Mouse (Mus musculus): ENCODE results near the gene Mrpl54.

Gene Mrpl54

DNA sequence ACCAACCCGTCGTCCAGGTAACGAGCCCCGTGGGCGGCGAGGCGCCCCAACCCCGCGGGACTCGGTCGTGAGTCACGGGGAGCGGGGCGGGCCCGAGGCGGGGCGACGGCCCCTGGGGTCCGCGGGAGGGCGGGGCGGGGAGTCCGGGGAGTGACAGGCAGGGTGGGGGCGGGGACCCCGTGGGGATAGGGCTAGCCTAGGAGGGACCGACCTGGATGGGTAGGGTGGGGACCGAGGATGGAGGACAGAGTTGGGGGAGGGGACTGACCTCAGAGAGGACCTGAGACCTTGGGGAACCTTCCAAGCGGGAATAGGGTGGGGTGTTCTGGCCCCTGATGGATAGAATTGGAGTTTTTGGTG is 33.5 kb downstream of the Mrpl54 start:
- CTCF ChIA-PET = interaction anchor here in 2 of 4 experiments (0.6 to 1.5 kb wide), 7 partner anchors 8 to 87 kb away, joined by 3 to 4 read pairs (median 3); partner anchors contain the start of genes Cactin (in 1 of the 2), Nmrk2 (in 1 of the 2) and Pip5k1c (in 1 of the 2)
- POLR2A ChIA-PET = interaction anchor here in 3 of 4 experiments (0.6 to 1.5 kb wide), 9 partner anchors 9 to 184 kb away, joined by 3 to 9 read pairs (median 4); partner anchors contain the start of gene Eef2 (in 1 of the 3)

DNA sequence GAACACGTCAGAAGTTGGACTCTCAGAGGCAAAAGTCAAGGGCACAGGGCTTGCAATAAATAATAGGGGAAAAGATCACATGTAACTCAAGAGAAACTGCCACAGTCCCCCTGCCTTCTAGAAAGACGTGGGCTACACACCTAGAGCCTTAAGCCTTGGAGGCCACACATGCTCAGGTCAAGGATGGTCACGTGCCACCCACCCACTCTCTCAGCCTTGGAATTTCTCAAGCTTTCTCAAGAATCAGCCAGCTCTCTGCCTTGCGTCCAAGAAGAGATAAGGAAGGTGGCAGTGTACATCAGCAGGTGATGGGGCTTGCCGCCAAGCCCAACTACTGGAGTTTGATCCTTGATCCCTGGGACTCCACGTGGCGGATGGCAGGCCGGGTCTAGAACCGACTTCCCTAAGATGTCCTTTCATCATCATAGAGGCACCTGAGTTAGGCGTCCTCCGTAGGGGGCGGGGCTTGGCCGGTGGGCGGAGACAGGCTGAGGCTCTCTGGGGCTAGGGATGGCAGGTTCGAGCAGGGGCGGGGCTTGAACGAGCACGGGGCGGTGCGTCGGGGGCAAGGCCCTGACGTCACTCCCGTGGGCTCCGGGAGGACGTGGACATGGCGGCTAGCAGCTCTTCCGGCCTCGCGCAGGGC is 34.0 kb downstream of the Mrpl54 start, which contains the start of gene Zfr2:
Gene Zfr2 (plus strand): TSS at position 576 of the 646 bp plus-strand sequence.
- POLR2A ChIA-PET = interaction anchor here in 3 of 4 experiments (0.6 to 1.5 kb wide), 9 partner anchors 9 to 184 kb away, joined by 3 to 9 read pairs (median 4); partner anchors contain the start of gene Eef2 (in 1 of the 3)
- CTCF ChIA-PET = interaction anchor here in 2 of 4 experiments (0.6 to 1.8 kb wide), 8 partner anchors 8 to 88 kb away, joined by 3 to 4 read pairs (median 3); partner anchors contain the start of genes Cactin (in 1 of the 2), Nmrk2 (in 1 of the 2) and Pip5k1c (in 1 of the 2)

DNA sequence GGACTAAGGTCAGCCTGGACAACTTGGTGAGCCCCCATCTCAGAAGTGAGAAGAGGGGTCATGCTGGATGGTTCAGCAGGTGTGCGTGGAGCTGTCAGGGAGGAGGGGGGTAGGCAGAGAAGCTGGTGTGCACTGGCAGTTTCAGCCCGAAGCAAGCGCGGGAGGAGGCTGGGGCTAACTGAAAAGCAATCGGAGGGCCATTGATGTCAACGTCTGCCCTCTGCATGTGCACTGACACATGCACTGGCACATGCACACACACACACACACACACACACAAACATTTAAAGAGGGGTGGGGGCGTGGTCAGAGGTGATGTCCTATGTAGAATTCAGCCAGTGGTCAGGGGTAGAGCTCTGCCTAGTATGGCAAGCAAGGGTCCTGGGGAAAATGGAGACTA is 35.3 kb downstream of the Mrpl54 start:
- CTCF ChIA-PET = interaction anchor here (0.5 to 4.2 kb wide), 64 partner anchors 8 to 687 kb away, joined by 3 to 37 read pairs (median 4); partner anchors contain the start of genes Cactin (in 2 of the 4), Map2k2 (in 2 of the 4), Matk (in 1 of the 4) and Nmrk2 (in 1 of the 4)

DNA sequence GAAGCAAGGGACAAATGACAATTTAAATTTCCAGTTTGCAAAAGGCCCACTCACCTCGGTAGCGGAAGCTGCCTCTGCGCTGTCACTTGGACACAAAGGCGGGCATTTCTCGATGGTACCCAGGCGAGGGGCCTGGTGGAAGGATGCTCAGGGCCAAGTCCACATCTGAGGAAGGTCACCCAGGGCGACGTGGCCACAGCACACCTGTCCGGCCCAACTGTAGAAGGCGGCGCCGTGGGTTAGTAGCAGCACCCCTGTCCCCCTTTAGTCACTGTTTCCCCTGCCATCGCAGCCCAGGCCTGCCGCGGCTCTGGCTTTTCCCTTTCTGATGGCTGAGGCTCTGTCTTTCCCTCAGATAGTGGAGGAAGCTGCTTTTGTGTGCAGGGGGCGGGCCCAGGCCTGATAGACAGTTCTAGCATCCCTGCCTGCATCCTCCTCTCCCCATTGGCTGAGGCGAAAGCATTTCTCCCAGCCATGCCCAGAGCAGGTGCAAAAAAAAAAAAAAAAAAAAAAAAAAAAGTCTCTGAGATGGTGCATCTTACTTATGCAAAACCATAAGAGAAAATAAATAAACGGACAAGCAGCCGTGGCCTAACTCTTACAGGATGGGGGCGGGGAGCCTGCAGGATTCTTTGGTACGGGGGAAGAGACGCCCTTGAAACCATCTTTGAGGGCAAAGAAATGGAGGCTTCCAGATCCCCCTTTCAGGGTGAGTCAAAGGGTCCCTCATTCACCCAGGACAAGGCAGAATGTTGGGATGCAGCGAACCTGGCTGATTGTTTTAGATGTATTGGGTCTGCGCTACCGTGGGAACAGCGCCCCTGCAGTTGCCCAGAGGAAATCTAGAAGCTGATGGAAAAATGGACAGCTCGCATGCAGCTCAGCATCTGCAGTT is 36.0 kb downstream of the Mrpl54 start, which contains the start of gene Atcay:
Gene Atcay (minus strand): TSS at position 396 of the 895 bp plus-strand sequence.
- ChIA-PET POLR2A (interaction anchor here (0.5 to 2.1 kb wide), 34 partner anchors 9 to 306 kb away, joined by 3 to 9 read pairs (median 3); partner anchors contain the start of genes Cactin (in 2 of the 4), Hmg20b (in 2 of the 4), Apba3 (in 1 of the 4) and Eef2 (in 1 of the 4)), CTCF (interaction anchor here (0.6 to 4.2 kb wide), 74 partner anchors 7 to 1022 kb away, joined by 3 to 37 read pairs (median 4); partner anchors contain the start of genes Cactin (in 2 of the 4), Apba3 (in 1 of the 4), Map2k2 (in 1 of the 4) and Matk (in 1 of the 4))

More for the DNA sequence above, 35.3 kb downstream of the Mrpl54 start:
- POLR2A ChIA-PET = interaction anchor here (0.6 to 2.1 kb wide), 28 partner anchors 8 to 305 kb away, joined by 3 to 9 read pairs (median 3); partner anchors contain the start of genes Cactin (in 2 of the 4), Apba3 (in 1 of the 4), Gadd45b (in 1 of the 4) and Hmg20b (in 1 of the 4)

DNA sequence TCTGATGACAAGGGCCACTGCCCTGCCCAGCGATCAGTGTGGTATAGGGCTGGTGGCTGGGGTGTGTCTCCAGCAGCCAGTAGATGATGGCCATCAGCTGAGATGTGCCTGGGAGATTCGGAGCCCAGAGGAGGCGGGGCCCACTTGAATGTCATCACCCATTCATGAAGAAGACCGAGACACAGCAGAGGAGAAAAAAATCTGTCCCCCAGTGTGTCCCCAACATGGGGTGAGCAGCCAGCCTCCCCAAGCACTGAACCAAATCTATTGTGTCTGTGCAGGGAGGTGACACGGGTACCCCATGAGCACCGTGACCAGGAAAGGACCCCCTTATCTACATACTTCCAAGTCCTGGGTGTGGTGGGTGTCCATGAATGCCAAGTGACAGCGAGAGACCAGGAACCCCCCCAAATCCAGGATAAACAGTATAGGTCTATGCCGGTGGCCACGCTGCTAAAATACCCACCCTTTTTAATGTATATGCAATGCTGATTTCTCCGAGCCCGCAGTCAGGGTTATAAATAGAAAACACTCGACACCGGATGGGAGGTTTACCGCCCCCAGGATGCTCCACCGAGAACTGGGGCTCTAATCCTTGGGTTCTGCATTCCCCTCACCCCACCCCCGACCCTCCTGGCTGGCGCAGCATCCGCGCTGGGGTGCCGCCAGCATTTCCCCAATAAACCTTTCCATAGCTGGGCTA is 36.8 kb downstream of the Mrpl54 start:
- CTCF ChIA-PET = interaction anchor here (0.6 to 4.2 kb wide), 27 partner anchors 10 to 1021 kb away, joined by 3 to 37 read pairs (median 8); partner anchors contain the start of genes Apba3 (in 1 of the 4), Mrpl54 (in 1 of the 4), Pip5k1c (in 1 of the 4) and Tjp3 (in 1 of the 4)
- POLR2A ChIA-PET = interaction anchor here (0.5 to 2.1 kb wide), 12 partner anchors 9 to 524 kb away, joined by 3 to 9 read pairs (median 3); partner anchors contain the start of genes Eef2 (in 1 of the 4), Hmg20b (in 1 of the 4) and Tjp3 (in 1 of the 4)

DNA sequence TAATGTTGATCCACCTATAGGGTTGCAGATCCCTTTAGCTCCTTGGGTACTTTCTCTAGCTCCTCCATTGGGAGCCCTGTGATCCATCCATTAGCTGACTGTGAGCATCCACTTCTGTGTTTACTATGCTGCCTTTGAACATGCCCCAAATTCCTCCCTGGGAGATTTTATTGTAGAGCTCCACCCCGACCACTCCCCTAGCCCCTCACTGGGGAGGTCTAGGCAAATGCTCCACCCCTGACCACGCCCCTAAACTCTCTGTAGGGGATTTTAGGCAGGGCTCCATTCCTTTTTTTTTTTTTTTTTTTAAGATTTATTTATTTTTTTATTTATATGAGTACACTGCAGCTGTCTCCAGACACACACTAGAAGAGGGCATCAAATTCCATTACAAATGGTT is 43.0 kb downstream of the Mrpl54 start:
- POLR2A ChIA-PET = interaction anchor here (0.6 to 2.5 kb wide), 22 partner anchors 9 to 294 kb away, joined by 3 to 9 read pairs (median 4); partner anchors contain the start of genes Eef2 (in 1 of the 4), Map2k2 (in 1 of the 4), Matk (in 1 of the 4) and Zfr2 (in 1 of the 4)
- CTCF ChIA-PET = interaction anchor here (0.5 to 2.5 kb wide), 21 partner anchors 8 to 477 kb away, joined by 3 to 16 read pairs (median 4); partner anchors contain the start of genes Pip5k1c (in 1 of the 4) and Zfr2 (in 1 of the 4)

DNA sequence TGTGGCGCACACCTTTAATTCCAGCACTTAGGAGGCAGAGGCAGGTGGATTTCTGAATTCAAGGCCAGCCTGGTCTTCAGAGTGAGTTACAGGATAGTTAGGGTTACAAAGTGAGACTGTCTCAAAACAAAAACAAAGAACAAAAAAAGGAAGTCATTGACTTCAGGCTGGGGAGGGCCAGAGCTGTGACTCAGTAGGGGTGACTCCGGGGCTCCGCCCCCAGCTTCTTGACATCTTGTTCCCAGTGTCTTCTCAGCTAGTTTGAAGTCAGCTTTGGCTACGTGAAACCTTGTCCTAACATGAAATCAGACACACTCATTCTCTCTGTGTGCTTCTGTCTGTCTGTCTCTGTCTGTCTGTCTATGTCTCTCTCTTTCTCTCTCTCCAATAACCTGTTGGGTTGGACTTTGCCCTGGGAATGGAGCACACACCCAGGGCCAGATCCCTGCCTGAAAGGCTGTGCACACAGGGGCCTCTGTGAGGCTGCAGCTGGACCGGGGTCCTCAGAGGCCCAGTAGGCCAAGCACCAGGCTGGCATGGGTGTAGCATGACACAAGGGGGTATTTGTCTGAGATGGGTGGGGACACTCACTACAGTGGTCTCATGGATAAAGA is 45.2 kb downstream of the Mrpl54 start:
- ChIA-PET CTCF (interaction anchor here in 2 of 4 experiments (0.6 to 4.5 kb wide), 5 partner anchors 9 to 85 kb away, joined by 3 to 21 read pairs (median 4); partner anchors contain the start of gene Atcay (in 1 of the 2)), POLR2A (interaction anchor here in 1 of 4 experiments (0.8 to 1.7 kb wide), 3 partner anchors 10 to 81 kb away, joined by 3 to 4 read pairs (median 4); no protein-coding TSS in a partner anchor)

DNA sequence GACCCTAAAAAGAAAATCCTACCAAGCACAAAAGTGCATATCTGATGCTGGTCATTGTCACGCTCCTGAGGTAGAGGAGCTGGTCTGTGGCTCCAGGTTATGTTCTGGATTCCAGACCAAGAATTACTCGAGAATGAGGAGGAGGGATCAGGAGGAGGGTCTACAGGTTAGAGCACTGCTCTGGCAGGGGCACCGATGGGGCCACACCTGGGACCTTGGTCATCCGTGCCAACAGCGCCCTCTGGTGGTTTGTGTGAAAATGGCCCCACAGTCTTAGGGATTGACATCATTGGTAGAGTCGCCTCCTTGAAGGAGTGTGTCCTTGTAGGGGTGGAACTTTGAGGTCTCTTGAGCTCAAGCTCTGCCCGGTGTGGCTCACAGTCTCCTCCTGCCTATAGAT is 48.8 kb downstream of the Mrpl54 start:
- ChIA-PET POLR2A (interaction anchor here in 2 of 4 experiments (0.6 to 1.7 kb wide), 6 partner anchors 10 to 184 kb away, joined by 3 to 6 read pairs (median 3); no protein-coding TSS in a partner anchor), CTCF (interaction anchor here (0.5 to 4.5 kb wide), 22 partner anchors 8 to 333 kb away, joined by 3 to 21 read pairs (median 3); partner anchors contain the start of gene Atcay (in 2 of the 4))

DNA sequence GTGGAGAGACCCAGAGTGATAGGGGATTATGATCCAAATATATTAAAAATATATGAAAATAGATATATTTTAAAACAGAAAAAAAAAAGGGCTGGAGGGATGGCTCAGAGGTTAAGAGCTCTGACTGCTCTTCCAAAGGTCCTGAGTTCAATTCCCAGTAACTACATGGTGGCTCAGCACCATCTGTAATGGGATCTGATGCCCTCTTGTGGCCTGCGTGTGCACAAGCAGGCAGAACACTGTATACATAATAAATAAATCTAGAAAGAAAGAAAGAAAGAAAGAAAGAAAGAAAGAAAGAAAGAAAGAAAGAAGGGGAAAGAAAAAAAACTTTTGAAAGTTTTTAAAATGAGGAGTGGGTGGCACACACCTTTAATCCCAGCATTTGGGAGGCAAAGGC is 49.5 kb downstream of the Mrpl54 start:
- POLR2A ChIA-PET = interaction anchor here in 3 of 4 experiments (0.6 to 1.7 kb wide), 7 partner anchors 11 to 184 kb away, joined by 3 read pairs; no protein-coding TSS in a partner anchor
- CTCF ChIA-PET = interaction anchor here (0.6 to 4.5 kb wide), 22 partner anchors 12 to 354 kb away, joined by 3 to 21 read pairs (median 3); partner anchors contain the start of genes Atcay (in 2 of the 4), Ncln (in 1 of the 4) and Pip5k1c (in 1 of the 4)

DNA sequence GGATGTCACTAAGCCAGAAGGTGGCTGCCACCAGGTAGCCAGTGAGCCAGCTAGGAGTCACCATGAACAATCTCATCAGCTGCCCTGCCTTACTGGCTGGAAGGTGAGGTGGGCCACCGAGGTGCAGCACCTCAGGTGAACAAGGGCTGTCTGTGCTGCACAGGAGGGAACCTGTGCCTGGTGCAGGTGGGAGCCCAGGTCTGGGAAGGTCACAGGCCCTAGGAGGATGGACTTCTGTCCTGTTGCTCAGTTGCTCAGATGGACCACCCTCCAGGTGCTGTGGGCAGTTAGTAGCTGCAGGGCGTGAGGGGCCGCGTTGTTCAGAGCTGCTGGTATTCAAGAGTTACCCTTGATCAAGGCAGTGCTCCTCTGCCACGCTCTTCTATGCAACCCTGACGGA is 49.9 kb downstream of the Mrpl54 start:
- POLR2A ChIA-PET = interaction anchor here in 3 of 4 experiments (0.6 to 1.7 kb wide), 7 partner anchors 17 to 288 kb away, joined by 3 read pairs; no protein-coding TSS in a partner anchor
- CTCF ChIA-PET = interaction anchor here (0.6 to 3.1 kb wide), 22 partner anchors 13 to 355 kb away, joined by 3 to 11 read pairs (median 3); partner anchors contain the start of genes Atcay (in 1 of the 4), Ncln (in 1 of the 4) and Pip5k1c (in 1 of the 4)

DNA sequence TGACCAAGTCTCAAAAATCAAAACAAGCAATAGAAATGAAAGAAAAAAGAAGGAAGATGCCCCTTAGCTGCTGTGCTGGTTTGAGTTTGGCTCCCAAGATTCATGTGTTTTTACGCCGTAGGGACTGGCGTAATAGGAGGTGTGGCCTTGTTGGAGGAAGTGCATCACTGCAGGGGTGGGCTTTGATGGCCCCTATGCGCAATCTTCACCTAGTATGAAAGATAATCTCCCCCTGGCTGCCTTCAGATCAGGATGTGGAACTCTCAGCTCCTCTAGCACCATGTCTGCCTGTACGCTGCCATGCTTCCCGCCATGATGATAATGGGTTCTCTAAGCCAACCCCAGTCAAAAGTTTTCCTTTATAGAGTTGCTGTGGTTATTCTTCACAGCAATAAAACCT is 50.5 kb downstream of the Mrpl54 start:
- POLR2A ChIA-PET = interaction anchor here (0.6 to 1.7 kb wide), 7 partner anchors 15 to 287 kb away, joined by 3 to 7 read pairs (median 3); no protein-coding TSS in a partner anchor
- CTCF ChIA-PET = interaction anchor here (0.6 to 3.1 kb wide), 14 partner anchors 13 to 286 kb away, joined by 3 to 8 read pairs (median 3); partner anchors contain the start of genes Atcay (in 1 of the 4) and Matk (in 1 of the 4)
